Mouse (Mus musculus) retina, postnatal 1 day (tissue): Measurements from ENCODE around the gene Ntn1.

Experiments used
- DNase-seq: peaks from one replicate; pipeline ENCODE4 v3.0.0-alpha.2; 2012

The Ntn1 gene

GRCm38 (mm10) chr11:68400727-68401219, at the start of gene Ntn1:
Ntn1 (minus strand) TSS chr11:68400823.
- no peak for DNase-seq

- no peak for DNase-seq
Observed at GRCm38 (mm10) chr11:68448356-68448755, 47.7 kb upstream of the Ntn1 start.

- no peak for DNase-seq
Observed at GRCm38 (mm10) chr11:68447242-68447641, 46.6 kb upstream of the Ntn1 start.

- DNase-seq, result no peak
Observed at GRCm38 (mm10) chr11:68446547-68446946, 45.9 kb upstream of the Ntn1 start.

GRCm38 (mm10) chr11:68445901-68446300, 45.3 kb upstream of the Ntn1 start:
- DNase-seq, result no peak

GRCm38 (mm10) chr11:68442983-68443638, 42.5 kb upstream of the Ntn1 start:
- DNase-seq, result no peak

- DNase-seq, result no peak
Observed at GRCm38 (mm10) chr11:68442346-68442745, 41.7 kb upstream of the Ntn1 start.

GRCm38 (mm10) chr11:68440965-68441364, 40.3 kb upstream of the Ntn1 start:
- DNase-seq, result no peak

- no peak for DNase-seq
Observed at GRCm38 (mm10) chr11:68440100-68440499, 39.5 kb upstream of the Ntn1 start.

GRCm38 (mm10) chr11:68436376-68436775, 35.8 kb upstream of the Ntn1 start:
- DNase-seq, result no peak

- DNase-seq, result no peak
Observed at GRCm38 (mm10) chr11:68435601-68436000, 35.0 kb upstream of the Ntn1 start.

- DNase-seq, result no peak
Observed at GRCm38 (mm10) chr11:68434697-68435096, 34.1 kb upstream of the Ntn1 start.

- no peak for DNase-seq
Observed at GRCm38 (mm10) chr11:68433534-68433933, 32.9 kb upstream of the Ntn1 start.

GRCm38 (mm10) chr11:68432361-68433021, 31.9 kb upstream of the Ntn1 start:
- no peak for DNase-seq

- DNase-seq, result peak; percentile 89
Observed at GRCm38 (mm10) chr11:68431699-68432360, 31.2 kb upstream of the Ntn1 start, which contains the start of gene Pik3r5. Pik3r5 (plus strand) TSS chr11:68432121.

- no peak for DNase-seq
Observed at GRCm38 (mm10) chr11:68430662-68431061, 30.0 kb upstream of the Ntn1 start.

- no peak for DNase-seq
Observed at GRCm38 (mm10) chr11:68427083-68427570, 26.5 kb upstream of the Ntn1 start.

- peak; percentile 37 for DNase-seq
Observed at GRCm38 (mm10) chr11:68425492-68426315, 25.1 kb upstream of the Ntn1 start.

- peak; percentile 64 for DNase-seq
Observed at GRCm38 (mm10) chr11:68417831-68418230, 17.2 kb upstream of the Ntn1 start.

GRCm38 (mm10) chr11:68417001-68417400, 16.4 kb upstream of the Ntn1 start:
- DNase-seq, result no peak

GRCm38 (mm10) chr11:68408127-68408526, 7.5 kb upstream of the Ntn1 start:
- peak; percentile 84 for DNase-seq

- DNase-seq, result no peak
Observed at GRCm38 (mm10) chr11:68407266-68407926, 6.8 kb upstream of the Ntn1 start.
